Mouse (Mus musculus) MEL (cell line): ENCODE measurements at regions not wholly inside any gene's neighbourhood (a gene's known extent, or its start where the extent isn't known, plus 50 kb on each side); places are given as distances from the start of the nearest gene placed in this dataset.

Experiments used
- CTCF ChIP-seq, 3 experiments: IDR thresholded peaks in 2 of 3; conservative IDR thresholded peaks in 1 of 3; 2 replicates each; pipeline ENCODE4 v1.5.1; 2011 to 2012; ENCODE audit warnings: low read length in 3 of 3, low read depth in 2 of 3, mild to moderate bottlenecking in 2 of 3, improper control_type of control experiment in 1 of 3, inconsistent platforms in 1 of 3, mixed read lengths in 1 of 3, moderate library complexity in 1 of 3; ENCODE audit not compliant: control insufficient read depth in 1 of 3, insufficient read depth in 1 of 3, poor library complexity in 1 of 3, severe bottlenecking in 1 of 3
- E2F4 ChIP-seq: IDR thresholded peaks from 2 replicates; pipeline ENCODE4 v1.6.1; 2011; ENCODE audit warnings: low read depth, low read length, improper control_type of control experiment, borderline replicate concordance
- EP300 ChIP-seq, 2 experiments: IDR thresholded peaks; 2 replicates each; pipeline ENCODE4 v1.6.1; 2011; ENCODE audit warnings: improper control_type of control experiment in 2 of 2, low read length in 2 of 2, low read depth in 1 of 2, mild to moderate bottlenecking in 1 of 2
- MAFK ChIP-seq: IDR thresholded peaks from 2 replicates; pipeline ENCODE4 v1.6.1; 2011; ENCODE audit warnings: low read depth, mild to moderate bottlenecking, low read length, improper control_type of control experiment, borderline replicate concordance
- MXI1 ChIP-seq: IDR thresholded peaks from 2 replicates; pipeline ENCODE4 v1.6.1; 2011; ENCODE audit warnings: mild to moderate bottlenecking, low read depth, low read length, improper control_type of control experiment
- NELFE ChIP-seq: IDR thresholded peaks from 2 replicates; pipeline ENCODE4 v1.6.1; 2011; ENCODE audit warnings: low read depth, low read length, improper control_type of control experiment
- POLR2A ChIP-seq, 2 experiments: IDR thresholded peaks; 2 replicates each; pipeline ENCODE4 v1.6.1; 2011 to 2012; ENCODE audit warnings: low read length in 2 of 2, mild to moderate bottlenecking in 2 of 2, control low read depth in 1 of 2, improper control_type of control experiment in 1 of 2, low read depth in 1 of 2, moderate library complexity in 1 of 2; ENCODE audit not compliant: control insufficient read depth in 1 of 2, insufficient read depth in 1 of 2, poor library complexity in 1 of 2
- UBTF ChIP-seq: IDR thresholded peaks from 2 replicates; pipeline ENCODE4 v1.6.1; 2012; ENCODE audit warnings: low read depth, mild to moderate bottlenecking, inconsistent platforms, low read length, improper control_type of control experiment, moderate library complexity, borderline replicate concordance; ENCODE audit not compliant: insufficient read depth
- ZC3H11A ChIP-seq: IDR thresholded peaks from 2 replicates; pipeline ENCODE4 v1.6.1; 2012; ENCODE audit warnings: low read depth, mild to moderate bottlenecking, inconsistent platforms, low read length, improper control_type of control experiment
- ZMIZ1 ChIP-seq: IDR thresholded peaks from 2 replicates; pipeline ENCODE4 v1.6.1; 2012; ENCODE audit warnings: low read depth, mild to moderate bottlenecking, inconsistent platforms, low read length, improper control_type of control experiment, moderate library complexity

- TF ChIP-seq NELFE, result no peak
- no peak for TF ChIP-seq MAFK
- no peak for TF ChIP-seq UBTF
- no peak for TF ChIP-seq ZC3H11A
- no peak for TF ChIP-seq EP300 (IDR thresholded peaks at IDR 0.05; ENCODE audit: low read depth in 1 of 2, low read length in 2 of 2)
- no peak for TF ChIP-seq POLR2A (IDR thresholded peaks at IDR 0.05; ENCODE audit: control insufficient read depth in 1 of 2, insufficient read depth in 1 of 2, low read depth in 1 of 2, low read length in 2 of 2, poor library complexity in 1 of 2)
- no peak for TF ChIP-seq ZMIZ1
- no peak for TF ChIP-seq CTCF (IDR thresholded peaks at IDR 0.05 in 2 of 3, conservative IDR thresholded peaks at IDR 0.05 in 1 of 3; ENCODE audit: control insufficient read depth in 1 of 3, insufficient read depth in 1 of 3, low read depth in 2 of 3, low read length in 3 of 3, poor library complexity in 1 of 3, severe bottlenecking in 1 of 3)
- no peak for TF ChIP-seq E2F4
- TF ChIP-seq MXI1, result no peak
Observed at GRCm38 (mm10) chr16:90658050-90658449, 69.2 kb downstream of the Mis18a start.
